Mouse (Mus musculus) brown adipose tissue, adult 24 weeks (tissue): Measurements from ENCODE around the gene Gramd1a. TPM values are rescaled to one million over a fixed set of nuclear protein-coding genes. Genes with fewer than 3 reads are reported as not detected.

Experiments
- polyA plus RNA-seq: library from polyadenylated mRNA; stranded (reverse); fragments of >200 nt; gene quantifications from 2 replicates; pipeline ENCODE4 v1.2.4, GENCODE M21; 2012; ENCODE audit not compliant: missing spikeins, insufficient read depth, insufficient read length

Gramd1a gene
- polyA plus RNA-seq, 1 experiment, result 34.9 TPM

Other genes with a start within 250 kb of the Gramd1a start
- gene Mag, start 241.0 kb downstream of the Gramd1a start, polyA plus RNA-seq, result not detected in 2 replicates
- not detected in 2 replicates for gene Hamp2, start 231.2 kb downstream of the Gramd1a start, polyA plus RNA-seq
- gene Hamp, start 211.9 kb downstream of the Gramd1a start, polyA plus RNA-seq, result 4.4 TPM in 1 of 2 replicates, not detected in the other
- gene Usf2, start 199.1 kb downstream of the Gramd1a start, polyA plus RNA-seq, result 66.8 and 103 TPM in 2 replicates
- 1.1 TPM in 1 of 2 replicates, not detected in the other for gene Lsr, start 182.4 kb downstream of the Gramd1a start, polyA plus RNA-seq
- not detected in 2 replicates for gene Fam187b, start 182.1 kb downstream of the Gramd1a start, polyA plus RNA-seq
- 26.7 and 30.8 TPM in 2 replicates for gene Fxyd5, start 113.4 kb downstream of the Gramd1a start, polyA plus RNA-seq
- gene Fxyd7, start 104.4 kb downstream of the Gramd1a start, polyA plus RNA-seq, result 1.9 and 2.3 TPM in 2 replicates
- gene Fxyd1, start 98.7 kb downstream of the Gramd1a start, polyA plus RNA-seq, result 346 TPM in 2 replicates
- gene Lgi4, start 96.6 kb downstream of the Gramd1a start, polyA plus RNA-seq, result 3.0 and 3.2 TPM in 2 replicates
- gene Fxyd3, start 79.2 kb downstream of the Gramd1a start, polyA plus RNA-seq, result not detected in 2 replicates
- gene Hpn, start 40.6 kb downstream of the Gramd1a start, polyA plus RNA-seq, result not detected in 2 replicates
- gene Scn1b, start 28.9 kb downstream of the Gramd1a start, polyA plus RNA-seq, result 25.9 and 30.4 TPM in 2 replicates
- not detected in 2 replicates for gene Scgb2b2, start 134.6 kb upstream of the Gramd1a start, polyA plus RNA-seq
- not detected in 2 replicates for gene Scgb1b2, start 135.9 kb upstream of the Gramd1a start, polyA plus RNA-seq
- not detected in 2 replicates for gene Scgb2b3, start 206.2 kb upstream of the Gramd1a start, polyA plus RNA-seq
- not detected in 2 replicates for gene Scgb1b3, start 219.7 kb upstream of the Gramd1a start, polyA plus RNA-seq